Mouse (Mus musculus) lung, postnatal 0 days (tissue): ENCODE data around the gene Alk.

Source experiments
- CTCF ChIP-seq: IDR thresholded peaks from 2 replicates; pipeline ENCODE4 v1.5.1; 2016; ENCODE audit warnings: antibody characterized with exemption, mild to moderate bottlenecking
- EP300 ChIP-seq: IDR thresholded peaks from 2 replicates; pipeline ENCODE4 v1.6.1; 2016; ENCODE audit warnings: antibody characterized with exemption, mild to moderate bottlenecking, control low read depth

DNA sequence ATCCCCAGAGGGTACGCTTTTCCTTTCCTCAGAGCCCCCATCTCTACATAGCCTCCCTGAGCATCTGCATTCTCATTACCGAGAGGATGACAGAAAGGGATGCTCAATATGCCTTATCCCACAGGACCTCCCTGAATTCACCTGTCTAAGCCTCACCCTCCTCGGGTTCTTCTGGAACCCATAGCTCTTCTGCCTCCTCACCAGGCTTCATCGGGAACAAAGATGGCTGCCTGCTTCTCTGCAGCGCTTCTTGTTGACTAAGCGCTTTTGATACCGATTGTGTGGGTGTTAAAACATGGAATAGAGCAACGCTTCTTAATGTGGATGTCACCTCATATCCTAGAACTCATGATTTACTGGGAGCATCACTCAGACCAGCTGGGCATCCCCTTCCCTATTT is 75.9 kb downstream of the Alk start:
- no peak for TF ChIP-seq CTCF
- no peak for TF ChIP-seq EP300
